Mouse (Mus musculus): ENCODE data around the gene Dld. TPM values are rescaled to one million over a fixed set of nuclear protein-coding genes. Genes with fewer than 3 reads are reported as not detected.

The Dld gene
- total and polyA plus RNA-seq, 3 experiments = 61.2 to 109 (median 79.8) TPM

DNA sequence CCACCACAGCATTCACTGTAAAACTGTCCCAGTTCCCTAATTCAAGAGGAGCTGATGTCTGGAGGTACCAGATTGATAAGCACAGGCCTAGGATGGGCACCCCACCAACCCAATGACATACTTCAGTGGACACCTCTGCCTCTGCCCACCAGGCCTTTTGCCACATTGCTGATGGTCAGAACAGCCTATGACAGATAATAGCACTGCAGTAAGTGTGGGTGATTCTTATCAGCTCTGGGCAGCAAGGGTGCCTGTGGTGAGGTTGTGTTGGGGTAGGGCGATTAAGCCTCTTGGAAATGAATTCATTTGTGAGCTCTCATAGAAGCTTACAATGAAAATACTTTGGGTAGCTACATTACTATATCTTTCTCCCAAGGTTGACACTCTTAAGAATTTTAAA, 44.6 kb upstream of the Dld start:
- in situ Hi-C loops (cut with MboI; ENCODE audit: low pct_ligation_motif_present, low pct_unique_long_range_greater_than_20kb, low sequenced_read_pairs) = no loop called here
- Histone ChIP-seq H3K27ac (ENCODE audit: insufficient read depth, low read depth) (no peak overlapping the region), H3K4me2 (ENCODE audit: insufficient read depth, low read depth, poor library complexity, severe bottlenecking) (no peak overlapping the region), H3K36me3 (replicated peaks in 1 of 2; ENCODE audit: control insufficient read depth in 1 of 2, insufficient read depth in 1 of 2, low read length in 1 of 2) (no peaks in the 10 kb centered on the region), H3K4me3 (replicated peaks in 1 of 3; ENCODE audit: low read depth in 2 of 3, low read length in 2 of 3, poor library complexity in 1 of 3) (no peak overlapping the region), H3K9ac (ENCODE audit: insufficient read depth, low read depth) (no peak overlapping the region), H3K4me1 (ENCODE audit: control insufficient read depth in 1 of 2, insufficient read depth in 2 of 2) (peaks cover 7 to 13% of the 10 kb centered on the region in 2 experiments), H3K79me2 (replicated peaks; ENCODE audit: control insufficient read depth, extremely low read depth, insufficient read depth, poor library complexity, severe bottlenecking) (no peaks in the 10 kb centered on the region), H3K27me3 (replicated peaks) (no peaks in the 10 kb centered on the region), H3K9me3 (replicated peaks; ENCODE audit: low read length) (no peaks in the 10 kb centered on the region)
- no peak for TF ChIP-seq SIN3A (IDR thresholded peaks at IDR 0.05; ENCODE audit: low read length)
- TF ChIP-seq RAD21 (IDR thresholded peaks at IDR 0.05; ENCODE audit: low read depth, low read length) = no peak
- TF ChIP-seq MAFK (IDR thresholded peaks at IDR 0.05; ENCODE audit: insufficient replicate concordance, low read length) = no peak
- no peak for TF ChIP-seq USF1 (IDR thresholded peaks at IDR 0.05; ENCODE audit: low read depth, low read length)
- TF ChIP-seq GABPA (IDR thresholded peaks at IDR 0.05; ENCODE audit: insufficient replicate concordance, low read depth, low read length) = no peak
- no peak for DNase-seq (ENCODE audit: extremely low read depth)
- dilution Hi-C loops (cut with MboI; ENCODE audit: extremely low pct_ligation_motif_present, extremely low pct_unique_long_range_greater_than_20kb, low sequenced_read_pairs) = no loop called here

GRCm38 (mm10) chr12:31391696-31392095, 40.4 kb upstream of the Dld start:
- peak; percentile 41; the same call in 1 of the 2 replicates for TF ChIP-seq BHLHE40 (IDR thresholded peaks at IDR 0.05; ENCODE audit: low read depth, low read length)
- TF ChIP-seq MAFK (IDR thresholded peaks at IDR 0.05; ENCODE audit: insufficient replicate concordance, low read length) = no peak
- no peak for DNase-seq (ENCODE audit: extremely low read depth)
- no peaks in the 10 kb centered on the region for H3K36me3 ChIP-seq (replicated peaks in 1 of 2; ENCODE audit: control insufficient read depth in 1 of 2, insufficient read depth in 1 of 2, low read length in 1 of 2)
- H3K27ac ChIP-seq (ENCODE audit: insufficient read depth, low read depth) = no peak overlapping the region
- H3K4me1 ChIP-seq (ENCODE audit: control insufficient read depth in 1 of 2, insufficient read depth in 2 of 2) = peaks cover 7 to 13% of the 10 kb centered on the region in 2 experiments
- H3K4me3 ChIP-seq (replicated peaks in 1 of 3; ENCODE audit: low read depth in 2 of 3, low read length in 2 of 3, poor library complexity in 1 of 3) = no peak overlapping the region
- dilution Hi-C loops (cut with MboI; ENCODE audit: extremely low pct_ligation_motif_present, extremely low pct_unique_long_range_greater_than_20kb, low sequenced_read_pairs) (no loop called here), in situ Hi-C loops (cut with MboI; ENCODE audit: low pct_ligation_motif_present, low pct_unique_long_range_greater_than_20kb, low sequenced_read_pairs) (no loop called here)
- H3K4me2 ChIP-seq (ENCODE audit: insufficient read depth, low read depth, poor library complexity, severe bottlenecking) = peak overlapping the region; percentile 81
- no peak overlapping the region for H3K9ac ChIP-seq (ENCODE audit: insufficient read depth, low read depth)
- no peaks in the 10 kb centered on the region for H3K79me2 ChIP-seq (replicated peaks; ENCODE audit: control insufficient read depth, extremely low read depth, insufficient read depth, poor library complexity, severe bottlenecking)
- no peaks in the 10 kb centered on the region for H3K9me3 ChIP-seq (replicated peaks; ENCODE audit: low read length)
- H3K27me3 ChIP-seq (replicated peaks) = no peaks in the 10 kb centered on the region

DNA sequence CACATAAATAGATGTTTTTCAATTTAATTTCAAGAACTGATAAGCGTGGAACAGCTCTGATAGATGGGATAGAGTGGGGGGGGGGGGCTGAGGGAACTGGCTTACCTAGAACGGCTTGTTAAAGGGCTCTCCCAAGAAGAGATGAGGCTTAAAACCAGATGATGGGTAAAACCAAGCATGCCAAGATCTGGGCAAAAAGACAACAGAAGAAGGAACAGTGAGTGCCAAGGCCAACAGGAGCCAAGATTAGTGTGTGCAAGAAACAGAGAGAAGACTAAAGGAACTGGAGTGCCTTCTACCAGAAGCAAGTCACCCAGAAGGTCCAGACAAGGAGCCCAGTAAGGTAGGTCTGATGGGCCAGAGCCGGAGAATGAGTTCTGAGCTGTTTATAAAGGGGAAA, 39.3 kb upstream of the Dld start, which contains the start of gene Slc26a3:
Gene Slc26a3, plus strand, starts transcription at position 301 of the 400 bp plus-strand sequence.
- Histone ChIP-seq H3K4me3 (replicated peaks in 1 of 3; ENCODE audit: low read depth in 2 of 3, low read length in 2 of 3, poor library complexity in 1 of 3) (no peak within 1 kb of the TSS), H3K79me2 (replicated peaks; ENCODE audit: control insufficient read depth, extremely low read depth, insufficient read depth, poor library complexity, severe bottlenecking) (no peaks in the 10 kb centered on the region), H3K27ac (ENCODE audit: insufficient read depth, low read depth) (no peak within 1 kb of the TSS), H3K4me1 (ENCODE audit: control insufficient read depth in 1 of 2, insufficient read depth in 2 of 2) (peaks cover 7 to 13% of the 10 kb centered on the region in 2 experiments), H3K27me3 (replicated peaks) (no peaks in the 10 kb centered on the region), H3K9me3 (replicated peaks; ENCODE audit: low read length) (no peaks in the 10 kb centered on the region), H3K4me2 (ENCODE audit: insufficient read depth, low read depth, poor library complexity, severe bottlenecking) (peak within 1 kb of the TSS; percentile 81), H3K9ac (ENCODE audit: insufficient read depth, low read depth) (no peak within 1 kb of the TSS), H3K36me3 (replicated peaks in 1 of 2; ENCODE audit: control insufficient read depth in 1 of 2, insufficient read depth in 1 of 2, low read length in 1 of 2) (no peaks in the 10 kb centered on the region)
- DNase-seq (ENCODE audit: extremely low read depth) = no peak
- dilution Hi-C loops (cut with MboI; ENCODE audit: extremely low pct_ligation_motif_present, extremely low pct_unique_long_range_greater_than_20kb, low sequenced_read_pairs) (no loop called here), in situ Hi-C loops (cut with MboI; ENCODE audit: low pct_ligation_motif_present, low pct_unique_long_range_greater_than_20kb, low sequenced_read_pairs) (no loop called here)
- TF ChIP-seq NELFE (IDR thresholded peaks at IDR 0.05; ENCODE audit: low read depth, low read length) (no peak), JUN (IDR thresholded peaks at IDR 0.05; ENCODE audit: insufficient read depth, low read depth, low read length) (no peak), IRF4 (IDR thresholded peaks at IDR 0.05; ENCODE audit: low read depth, low read length) (no peak), JUND (conservative IDR thresholded peaks at IDR 0.05; ENCODE audit: low read depth, low read length) (no peak), CHD1 (IDR thresholded peaks at IDR 0.05; ENCODE audit: low read depth, low read length) (no peak), ELF1 (IDR thresholded peaks at IDR 0.05; ENCODE audit: low read depth, low read length) (no peak), MEF2A (IDR thresholded peaks at IDR 0.05; ENCODE audit: borderline replicate concordance, low read depth, low read length) (no peak), MAZ (IDR thresholded peaks at IDR 0.05; ENCODE audit: low read depth, low read length) (no peak)

Measured in CH12.LX (cell line).